Mouse (Mus musculus) cerebellum, adult 9-11 months (tissue): Measurements from ENCODE around the gene Serp2.

Experiments used
- DNase-seq: peaks from one replicate; pipeline ENCODE4 v3.0.0; 2022

The Serp2 gene

GRCm38 (mm10) chr14:76489128-76489527 lies 67.6 kb downstream of the Serp2 start:
- no peak for DNase-seq

GRCm38 (mm10) chr14:76488101-76489044 lies 68.3 kb downstream of the Serp2 start:
- DNase-seq, result no peak

- DNase-seq, result no peak
Observed at GRCm38 (mm10) chr14:76487609-76488008, 69.1 kb downstream of the Serp2 start.

- DNase-seq, result no peak
Observed at GRCm38 (mm10) chr14:76483701-76484100, 73.0 kb downstream of the Serp2 start.
